Mouse (Mus musculus): Measurements from ENCODE around the gene Cbfa2t2.

DNA sequence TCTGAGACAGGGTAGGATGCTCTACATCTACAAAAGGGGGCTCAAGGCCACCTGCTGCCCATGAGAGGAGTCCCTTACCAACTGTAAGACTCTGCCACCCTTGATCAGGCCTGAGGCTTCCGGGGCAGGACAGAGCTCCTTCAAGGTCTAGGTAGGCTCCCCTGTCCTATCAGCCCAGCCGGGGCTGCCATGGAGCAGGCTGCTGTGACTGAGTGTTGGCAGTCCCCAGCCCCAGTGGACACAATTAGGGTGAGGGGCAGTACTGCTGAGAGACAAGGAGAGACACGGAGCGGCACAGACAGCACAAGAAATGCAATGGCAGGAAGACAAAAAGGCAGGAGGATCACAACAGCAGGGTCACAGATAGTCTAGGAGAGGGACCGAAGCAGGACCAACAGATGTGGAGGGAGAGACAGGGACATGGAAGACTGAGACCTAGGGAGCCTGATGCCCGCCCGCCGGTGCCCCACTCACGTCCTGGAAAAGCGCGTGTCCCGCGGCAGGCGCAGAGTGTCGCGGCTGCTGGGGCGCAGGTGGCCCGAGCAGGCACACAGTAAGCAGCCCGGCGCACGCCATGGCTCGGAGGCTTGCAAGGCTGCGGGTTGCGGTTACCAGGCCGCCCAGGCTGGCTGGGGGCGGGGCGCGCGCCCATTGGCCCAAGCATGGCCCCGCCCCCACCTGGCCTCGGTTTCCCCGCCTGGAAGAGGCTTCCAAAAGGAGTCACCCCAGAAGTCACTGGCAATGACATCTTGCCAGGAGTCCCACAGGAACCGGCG lies 122.2 kb downstream of the Cbfa2t2 start, which contains the start of gene Necab3:
- TF ChIP-seq POLR2A (IDR thresholded peaks at IDR 0.05; ENCODE audit: insufficient read length, low read depth), result no peak
- TF ChIP-seq MYOG (IDR thresholded peaks at IDR 0.05; ENCODE audit: control insufficient read depth in 1 of 3, insufficient read depth in 1 of 3, insufficient read length in 2 of 3, low read depth in 2 of 3), result no peak
- no peak for TF ChIP-seq POLR2AphosphoS2 (IDR thresholded peaks at IDR 0.05; ENCODE audit: insufficient read length, low read depth)
- TF ChIP-seq TCF12 (IDR thresholded peaks at IDR 0.05; ENCODE audit: insufficient read depth, poor library complexity, severe bottlenecking), result no peak
- TF ChIP-seq MYOD1 (IDR thresholded peaks at IDR 0.05; ENCODE audit: control insufficient read depth in 1 of 3, insufficient read length in 2 of 3, low read depth in 2 of 3), result no peak
- no peak for TF ChIP-seq USF1 (IDR thresholded peaks at IDR 0.05; ENCODE audit: low read depth)

All from myocyte (in vitro differentiated cells).